Mouse (Mus musculus) kidney, embryonic 15.5 days (tissue): Measurements from ENCODE around the gene Dhps. TPM values are rescaled to one million over a fixed set of nuclear protein-coding genes. Genes with fewer than 3 reads are reported as not detected.

Experiments
- ATAC-seq: fragments of 200-750 bp; cut with Nextera tagmentation; replicated peaks from 2 replicates; pipeline ENCODE4 v1.8.0; 2017; ENCODE audit warnings: moderate TSS enrichment; ENCODE audit not compliant: low FRiP score
- H3K27ac ChIP-seq: fragments of 300-500 bp; sonication (generic); 2 replicates; pipeline ENCODE4 v1.5.1; 2015; ENCODE audit warnings: mild to moderate bottlenecking, inconsistent platforms
- H3K27me3 ChIP-seq: fragments of 300-500 bp; sonication (generic); 2 replicates; pipeline ENCODE4 v1.6.1; 2015; ENCODE audit warnings: inconsistent platforms
- H3K36me3 ChIP-seq: fragments of 300-500 bp; sonication (generic); 2 replicates; pipeline ENCODE4 v1.6.1; 2015; ENCODE audit warnings: inconsistent platforms
- H3K4me1 ChIP-seq: fragments of 300-500 bp; sonication (generic); 2 replicates; pipeline ENCODE4 v1.6.1; 2015; ENCODE audit warnings: inconsistent platforms
- H3K4me2 ChIP-seq: fragments of 300-500 bp; sonication (generic); 2 replicates; pipeline ENCODE4 v1.6.1; 2015; ENCODE audit warnings: moderate library complexity, mild to moderate bottlenecking, inconsistent platforms
- H3K4me3 ChIP-seq: fragments of 300-500 bp; sonication (generic); replicated peaks from 2 replicates; pipeline ENCODE4 v1.5.1; 2015; ENCODE audit warnings: mild to moderate bottlenecking, inconsistent platforms
- H3K9ac ChIP-seq: fragments of 300-500 bp; sonication (generic); 2 replicates; pipeline ENCODE4 v1.6.1; 2015; ENCODE audit warnings: mild to moderate bottlenecking, inconsistent platforms
- H3K9me3 ChIP-seq: fragments of 300-500 bp; sonication (generic); replicated peaks from 2 replicates; pipeline ENCODE4 v1.6.1; 2016; ENCODE audit warnings: inconsistent platforms
- WGBS: fragments of 180-500 bp; shearing (Covaris S2); methylation state at CpG from one replicate; pipeline ENCODE4 v1.1.7; 2015; ENCODE audit warnings: mixed read lengths; 5-methylcytosine and 5-hydroxymethylcytosine counted together
- polyA plus RNA-seq: library from polyadenylated mRNA; unstranded; fragments of >200 nt; fragmentation: Nextera tagmentation; extraction: Ambion mirVana; gene quantifications from 2 replicates; pipeline ENCODE4 v1.2.1, GENCODE M21; 2015

The Dhps gene
- polyA plus RNA-seq, 1 experiment from 2014 or later, result 72.3 TPM

DNA sequence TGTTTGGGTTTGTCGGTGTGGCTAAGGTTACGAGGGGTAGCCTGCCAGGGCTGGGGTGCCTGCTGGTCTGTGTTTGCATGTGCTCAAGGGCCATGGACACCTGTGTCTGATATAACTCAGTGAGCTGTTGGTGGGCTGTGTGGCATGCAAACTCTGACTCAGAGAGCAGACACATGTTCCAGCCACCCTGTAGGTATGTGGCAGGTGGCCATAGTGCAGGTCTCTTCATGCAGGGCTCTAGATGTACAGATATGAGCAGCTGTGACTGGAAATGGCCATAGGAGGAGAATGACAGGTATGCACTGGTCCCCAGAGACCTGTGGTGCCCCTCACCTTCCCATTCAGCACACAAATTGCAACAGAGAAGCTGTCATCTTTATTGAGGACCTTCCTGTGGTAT is 4.4 kb upstream of the Dhps start:
- H3K27ac ChIP-seq, result no peak overlapping the region
- H3K27me3 ChIP-seq, result no peaks in the 10 kb centered on the region
- H3K4me2 ChIP-seq, result no peak overlapping the region
- H3K9me3 ChIP-seq, result no peaks in the 10 kb centered on the region
- 92% methylated on average over 2 of the region's 2 CpGs for WGBS
- H3K4me3 ChIP-seq, result no peak overlapping the region
- peaks cover 44% of the 10 kb centered on the region for H3K36me3 ChIP-seq
- H3K9ac ChIP-seq, result no peak overlapping the region
- H3K4me1 ChIP-seq, result peaks cover 7% of the 10 kb centered on the region
- ATAC-seq, result no peak

DNA sequence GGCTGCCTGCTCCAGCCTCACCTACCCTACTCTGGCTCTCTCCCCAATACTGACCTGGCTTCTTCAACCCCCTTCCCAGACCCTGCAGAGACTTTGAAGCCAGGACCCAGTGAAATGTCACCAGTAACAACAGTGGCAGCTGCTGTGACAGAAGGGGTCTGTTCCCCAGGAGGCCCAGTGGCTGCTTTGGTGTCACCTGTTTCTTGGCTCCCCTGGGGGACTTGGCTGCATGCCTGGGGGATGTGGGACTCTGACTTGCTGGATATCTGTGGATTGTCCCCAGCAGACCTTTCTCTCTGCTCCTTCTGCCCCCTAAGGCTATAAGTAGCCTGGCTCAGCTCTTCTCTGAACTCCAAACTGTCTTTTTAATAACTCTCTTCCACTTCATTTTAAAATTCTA is 3.6 kb upstream of the Dhps start, which contains the start of gene Gm5741:
Gm5741 (minus strand) TSS at position 1 of the 400 bp plus-strand sequence.
- H3K4me3 ChIP-seq, result no peak within 1 kb of the TSS
- H3K4me2 ChIP-seq, result no peak within 1 kb of the TSS
- H3K27ac ChIP-seq, result no peak within 1 kb of the TSS
- no peak for ATAC-seq
- H3K36me3 ChIP-seq, result peaks cover 36% of the 10 kb centered on the region
- H3K9me3 ChIP-seq, result no peaks in the 10 kb centered on the region
- no peaks in the 10 kb centered on the region for H3K27me3 ChIP-seq
- no peak within 1 kb of the TSS for H3K9ac ChIP-seq
- H3K4me1 ChIP-seq, result peaks cover 15% of the 10 kb centered on the region

DNA sequence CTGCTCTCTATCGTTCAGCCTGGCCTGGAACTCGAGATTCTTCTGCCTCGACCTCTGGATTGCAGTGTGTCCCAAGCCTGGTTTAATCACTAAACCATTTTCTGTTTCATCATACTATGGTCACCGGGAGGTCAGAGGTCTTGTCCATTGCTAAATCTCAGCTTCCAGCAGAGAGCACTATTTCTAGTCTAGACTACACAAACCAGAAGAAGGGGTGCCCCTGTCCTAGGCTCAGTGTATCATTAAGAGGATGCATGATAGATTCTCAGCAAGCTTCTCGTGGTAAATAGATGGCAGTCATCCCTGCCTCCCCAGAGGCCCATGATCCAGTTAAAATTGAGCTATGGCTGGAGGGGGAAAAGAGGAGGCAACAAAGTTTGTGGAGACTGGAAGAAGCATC is 516 bp upstream of the Dhps start:
- peaks cover 47% of the 10 kb centered on the region for H3K36me3 ChIP-seq
- H3K4me1 ChIP-seq, result peaks cover 21% of the 10 kb centered on the region
- peak overlapping the region; percentile 99 for H3K27ac ChIP-seq
- H3K27me3 ChIP-seq, result no peaks in the 10 kb centered on the region
- no peaks in the 10 kb centered on the region for H3K9me3 ChIP-seq
- no peak for ATAC-seq
- H3K4me3 ChIP-seq, result peak overlapping the region; percentile 89
- H3K4me2 ChIP-seq, result peak overlapping the region; percentile 78
- H3K9ac ChIP-seq, result 0 out of 2 replicates have a peak overlapping the region, but pooled peaks have one; percentile 87
- 74% methylated on average over 5 of the region's 5 CpGs for WGBS

- peak overlapping the region; percentile 99 for H3K27ac ChIP-seq
- no peaks in the 10 kb centered on the region for H3K9me3 ChIP-seq
- peak overlapping the region; percentile 89 for H3K4me3 ChIP-seq
- H3K4me1 ChIP-seq, result peaks cover 21% of the 10 kb centered on the region
- H3K36me3 ChIP-seq, result peaks cover 45% of the 10 kb centered on the region
- peak overlapping the region; percentile 87 for H3K9ac ChIP-seq
- 30% methylated on average over 9 of the region's 9 CpGs for WGBS
- H3K27me3 ChIP-seq, result no peaks in the 10 kb centered on the region
- no peak; the same call in 1 of the 2 replicates for ATAC-seq
- H3K4me2 ChIP-seq, result peak overlapping the region; percentile 78
Measured at GRCm38 (mm10) chr8:85072364-85072929, 890 bp downstream of the Dhps start.

DNA sequence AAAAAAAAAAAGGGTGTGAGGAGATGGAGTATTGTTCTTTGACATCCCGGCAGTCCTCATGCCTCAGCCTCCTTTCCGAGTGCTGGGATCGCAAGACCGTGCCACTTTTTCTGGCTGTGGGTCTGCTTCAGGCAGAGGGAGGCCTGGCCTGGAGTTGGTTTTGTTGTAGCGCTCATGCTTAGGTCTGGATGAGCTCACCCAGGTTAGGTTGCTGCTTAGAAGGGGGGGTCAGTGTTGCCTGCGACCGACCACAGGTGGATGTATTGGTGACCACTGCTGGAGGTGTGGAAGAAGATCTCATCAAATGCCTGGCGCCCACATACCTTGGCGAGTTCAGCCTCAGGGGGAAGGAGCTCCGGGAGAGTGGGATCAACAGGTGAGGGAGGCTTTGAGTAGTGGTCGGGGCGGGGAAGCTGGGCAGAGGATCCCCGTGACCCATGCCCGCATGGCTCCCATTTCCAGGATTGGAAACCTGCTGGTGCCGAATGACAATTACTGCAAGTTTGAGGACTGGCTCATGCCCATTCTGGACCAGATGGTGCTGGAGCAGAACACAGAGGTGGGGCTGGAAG is 1.6 kb downstream of the Dhps start:
- WGBS, result 92% methylated on average over 15 of the region's 15 CpGs
- peaks cover 21% of the 10 kb centered on the region for H3K4me1 ChIP-seq
- H3K4me2 ChIP-seq, result peak overlapping the region; percentile 78
- peak overlapping the region; percentile 89 for H3K4me3 ChIP-seq
- no peaks in the 10 kb centered on the region for H3K9me3 ChIP-seq
- no peaks in the 10 kb centered on the region for H3K27me3 ChIP-seq
- no peak overlapping the region for H3K27ac ChIP-seq
- ATAC-seq, result no peak
- H3K36me3 ChIP-seq, result peaks cover 47% of the 10 kb centered on the region
- H3K9ac ChIP-seq, result no peak overlapping the region

GRCm38 (mm10) chr8:85074167-85074566 is 2.6 kb downstream of the Dhps start:
- H3K4me3 ChIP-seq, result no peak overlapping the region
- no peak overlapping the region for H3K27ac ChIP-seq
- ATAC-seq, result no peak
- H3K4me2 ChIP-seq, result no peak overlapping the region
- H3K4me1 ChIP-seq, result peaks cover 21% of the 10 kb centered on the region
- peaks cover 56% of the 10 kb centered on the region for H3K36me3 ChIP-seq
- no peaks in the 10 kb centered on the region for H3K9me3 ChIP-seq
- H3K27me3 ChIP-seq, result no peaks in the 10 kb centered on the region
- H3K9ac ChIP-seq, result no peak overlapping the region
- WGBS, result 75% methylated on average over 10 of the region's 10 CpGs

- Histone ChIP-seq H3K4me1 (peaks cover 25% of the 10 kb centered on the region), H3K27ac (no peak overlapping the region), H3K9ac (no peak overlapping the region), H3K4me2 (no peak overlapping the region), H3K27me3 (no peaks in the 10 kb centered on the region), H3K4me3 (no peak overlapping the region), H3K9me3 (no peaks in the 10 kb centered on the region), H3K36me3 (peaks cover 56% of the 10 kb centered on the region)
- no peak for ATAC-seq
- WGBS, result 86% methylated on average over 10 of the region's 10 CpGs
Measured at GRCm38 (mm10) chr8:85074617-85075016, 3.1 kb downstream of the Dhps start.

- H3K27me3 ChIP-seq, result no peaks in the 10 kb centered on the region
Measured at GRCm38 (mm10) chr8:85076001-85076400, 4.4 kb downstream of the Dhps start.

GRCm38 (mm10) chr8:85076993-85077392 is 5.4 kb downstream of the Dhps start:
- WGBS, result 0% methylated on average over 2 of the region's 2 CpGs
- Histone ChIP-seq H3K4me2 (no peak overlapping the region), H3K27ac (no peak overlapping the region), H3K9me3 (no peaks in the 10 kb centered on the region), H3K4me1 (peaks cover 32% of the 10 kb centered on the region), H3K4me3 (no peak overlapping the region), H3K9ac (no peak overlapping the region), H3K36me3 (peaks cover 56% of the 10 kb centered on the region), H3K27me3 (no peaks in the 10 kb centered on the region)
- no peak for ATAC-seq

More at GRCm38 (mm10) chr8:85076001-85076400, 4.4 kb downstream of the Dhps start:
- Histone ChIP-seq H3K4me1 (peaks cover 25% of the 10 kb centered on the region), H3K27ac (no peak overlapping the region), H3K4me3 (no peak overlapping the region), H3K4me2 (no peak overlapping the region), H3K9me3 (no peaks in the 10 kb centered on the region), H3K9ac (no peak overlapping the region), H3K36me3 (peaks cover 56% of the 10 kb centered on the region)
- 82% methylated on average over 9 of the region's 9 CpGs for WGBS
- ATAC-seq, result no peak

DNA sequence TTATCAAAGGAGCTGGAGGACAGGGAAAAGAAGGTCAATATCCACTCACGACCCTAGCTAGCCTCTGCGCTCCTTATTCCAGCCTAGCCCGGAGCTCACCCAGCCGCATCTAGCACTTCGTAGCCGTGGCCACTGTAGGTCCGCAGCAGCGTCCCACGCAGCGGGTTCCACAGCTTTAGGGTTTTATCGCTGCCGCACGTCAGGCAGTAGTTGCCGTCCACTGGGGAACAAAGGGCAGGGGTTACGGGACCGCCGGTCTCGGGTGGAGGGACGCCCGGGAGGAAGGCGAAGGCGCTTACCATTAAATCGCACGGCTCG is 8.6 kb downstream of the Dhps start:
- H3K27ac ChIP-seq, result peak overlapping the region; percentile 90
- H3K4me1 ChIP-seq, result peaks cover 39% of the 10 kb centered on the region
- peak overlapping the region; percentile 83 for H3K4me3 ChIP-seq
- no peaks in the 10 kb centered on the region for H3K27me3 ChIP-seq
- peak overlapping the region; percentile 79 for H3K9ac ChIP-seq
- no peaks in the 10 kb centered on the region for H3K9me3 ChIP-seq
- under 1% methylated on average over 25 of the region's 25 CpGs for WGBS
- H3K36me3 ChIP-seq, result peaks cover 37% of the 10 kb centered on the region
- H3K4me2 ChIP-seq, result peak overlapping the region; percentile 75
- ATAC-seq, result no peak

GRCm38 (mm10) chr8:85080532-85081215 is 9.1 kb downstream of the Dhps start, which contains the start of gene Wdr83os:
Gene Wdr83os (plus strand): TSS chr8:85080740.
- peak within 1 kb of the TSS; percentile 83 for H3K4me3 ChIP-seq
- peaks cover 39% of the 10 kb centered on the region for H3K4me1 ChIP-seq
- H3K9ac ChIP-seq, result peak within 1 kb of the TSS; percentile 79
- H3K9me3 ChIP-seq, result no peaks in the 10 kb centered on the region
- peaks cover 37% of the 10 kb centered on the region for H3K36me3 ChIP-seq
- peak; percentile 2; the same call in 1 of the 2 replicates for ATAC-seq
- peak within 1 kb of the TSS; percentile 75 for H3K4me2 ChIP-seq
- WGBS, result under 1% methylated on average over 30 of the region's 30 CpGs
- no peaks in the 10 kb centered on the region for H3K27me3 ChIP-seq
- H3K27ac ChIP-seq, result peak within 1 kb of the TSS; percentile 90

DNA sequence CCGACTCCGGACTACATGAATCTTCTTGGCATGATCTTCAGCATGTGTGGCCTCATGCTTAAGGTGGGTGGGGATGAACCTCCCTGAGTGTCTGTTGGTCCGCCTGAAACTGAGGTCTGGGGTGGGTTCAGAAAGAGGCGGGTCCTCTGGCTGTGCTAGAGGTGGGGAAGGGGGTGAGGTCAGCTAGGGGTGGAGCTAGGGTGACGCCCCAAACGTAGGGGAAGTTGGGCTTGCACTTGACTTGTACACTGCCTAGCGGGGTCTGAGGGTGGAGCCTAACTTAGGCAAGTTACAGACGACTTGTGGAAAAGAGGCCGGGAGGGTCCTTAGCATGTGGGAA is 9.6 kb downstream of the Dhps start, which contains the start of gene Wdr83:
Wdr83 (minus strand) TSS at position 91 of the 340 bp plus-strand sequence.
- ATAC-seq, result peak; percentile 77
- Histone ChIP-seq H3K27ac (peak within 1 kb of the TSS; percentile 90), H3K9ac (peak within 1 kb of the TSS; percentile 79), H3K4me3 (peak within 1 kb of the TSS; percentile 83), H3K27me3 (no peaks in the 10 kb centered on the region), H3K4me1 (peaks cover 39% of the 10 kb centered on the region), H3K36me3 (peaks cover 36% of the 10 kb centered on the region), H3K9me3 (no peaks in the 10 kb centered on the region), H3K4me2 (peak within 1 kb of the TSS; percentile 75)
- under 1% methylated on average over 9 of the region's 9 CpGs for WGBS
